Mouse (Mus musculus) right cerebral cortex, adult 18-20 months (tissue): ENCODE results near the gene Fam166b.
A peak's percentile ranks its signal among the peaks of the same experiment; 100 is the strongest.

Experiments
- DNase-seq: peaks from one replicate; pipeline ENCODE4 v3.0.0; 2022; ENCODE audit warnings: mixed read lengths

Fam166b gene

DNA sequence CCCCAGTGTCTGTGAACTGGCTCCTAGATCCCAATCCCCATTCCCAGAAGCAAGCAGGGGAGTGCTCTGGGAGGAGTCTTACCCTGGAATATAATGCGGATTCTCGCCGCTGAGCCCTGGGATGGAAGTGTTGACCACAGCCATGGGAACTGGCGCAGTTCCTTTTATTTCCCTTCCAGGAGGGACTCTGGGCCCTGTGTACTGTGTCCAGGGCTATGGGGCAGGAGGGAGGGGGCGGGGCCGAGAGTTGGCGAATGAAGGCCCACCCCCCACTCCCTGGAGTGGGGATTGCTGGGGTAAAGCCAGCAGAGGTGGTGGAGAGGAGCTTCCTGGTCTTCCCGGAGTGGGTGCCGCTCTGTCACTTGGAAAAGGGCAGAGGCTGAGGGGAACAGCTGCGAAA is at the start of gene Fam166b:
Fam166b (minus strand) TSS at position 189 of the 400 bp plus-strand sequence.
- no peak for DNase-seq

DNA sequence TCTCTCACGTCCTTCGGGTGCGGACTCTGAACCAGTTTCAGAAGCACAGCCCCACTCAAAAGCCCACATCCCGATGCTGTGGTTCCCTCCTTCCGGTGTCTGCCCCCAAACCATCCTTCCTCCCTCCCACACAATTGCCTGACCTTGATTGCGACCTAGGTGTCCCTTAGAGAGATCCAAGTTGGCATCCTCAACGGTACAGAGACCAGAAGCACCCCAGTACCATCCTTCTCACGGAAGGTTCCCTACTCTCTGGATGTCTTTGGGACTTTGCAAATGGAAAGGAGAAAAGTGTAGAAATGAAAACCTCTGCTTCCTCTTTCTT is 49.6 kb upstream of the Fam166b start:
- no peak for DNase-seq

DNA sequence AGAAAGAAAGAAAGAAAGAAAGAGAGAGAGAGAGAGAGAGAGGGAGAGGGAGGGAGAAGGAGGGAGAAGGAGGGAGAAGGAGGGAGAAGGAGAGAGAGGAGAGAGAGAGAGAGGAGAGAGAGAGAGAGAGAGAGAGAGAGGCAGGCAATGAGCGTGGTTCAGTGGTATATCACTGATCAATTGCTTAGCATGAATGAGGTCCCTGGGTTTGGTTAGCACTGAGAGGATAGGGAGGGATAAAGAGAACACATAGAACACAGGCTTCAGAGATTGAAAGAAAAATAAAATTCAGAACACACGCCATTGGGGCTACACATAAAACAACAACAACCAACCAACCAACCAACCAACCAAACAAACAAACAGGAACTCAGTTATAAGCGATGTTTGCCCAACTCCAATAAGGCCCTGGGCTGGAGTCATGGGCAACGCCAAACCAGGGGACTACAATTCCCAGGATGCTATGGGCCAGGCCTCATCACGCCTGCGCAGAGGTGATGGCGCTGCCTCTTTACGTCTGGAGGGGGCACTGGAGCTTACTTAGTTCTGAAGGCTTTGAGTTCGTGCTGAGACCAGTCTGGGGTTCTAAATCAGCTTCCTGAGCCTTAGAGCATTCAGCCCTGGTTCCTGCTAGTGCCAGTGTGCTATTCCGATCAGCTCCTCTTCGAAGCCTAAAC is 49.1 kb upstream of the Fam166b start:
- peak; percentile 90 for DNase-seq

DNA sequence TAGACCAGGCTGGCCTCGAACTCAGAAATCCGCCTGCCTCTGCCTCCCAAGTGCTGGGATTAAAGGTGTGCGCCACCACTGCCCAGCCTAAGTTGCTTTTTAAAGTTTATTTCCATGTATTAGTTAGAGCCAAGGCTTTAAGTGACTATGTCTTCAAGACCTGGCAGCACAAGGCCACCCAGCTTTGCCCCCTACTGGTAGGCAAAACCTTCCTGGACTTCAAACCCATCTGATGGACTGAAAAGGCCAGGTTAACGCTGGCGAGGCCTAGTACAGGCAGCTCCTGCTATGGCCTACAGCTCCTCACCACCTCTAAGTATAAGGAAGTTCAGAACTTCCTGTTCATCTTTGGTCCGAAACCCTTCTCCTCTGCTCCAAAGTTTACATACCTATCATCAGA is 47.7 kb upstream of the Fam166b start:
- DNase-seq: no peak

DNA sequence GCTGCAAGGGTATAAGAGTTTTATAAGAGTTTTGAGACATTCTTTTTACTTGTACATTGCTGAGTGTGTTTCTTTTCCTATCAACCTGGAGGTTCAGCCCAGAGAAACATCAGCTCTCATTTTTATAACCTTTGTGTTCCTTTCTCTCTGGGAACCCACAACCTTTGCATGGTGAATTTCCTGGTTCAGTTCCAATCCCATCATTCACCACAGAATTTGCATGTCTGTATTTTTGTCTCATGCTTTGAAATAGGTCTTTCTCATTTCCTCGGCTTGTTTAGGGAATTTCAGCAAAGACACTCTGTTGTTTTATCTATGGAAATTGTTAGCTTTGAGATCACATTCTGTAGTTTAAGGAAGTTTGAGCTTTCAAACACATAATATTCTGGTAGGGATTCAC is 44.7 kb upstream of the Fam166b start:
- no peak for DNase-seq

DNA sequence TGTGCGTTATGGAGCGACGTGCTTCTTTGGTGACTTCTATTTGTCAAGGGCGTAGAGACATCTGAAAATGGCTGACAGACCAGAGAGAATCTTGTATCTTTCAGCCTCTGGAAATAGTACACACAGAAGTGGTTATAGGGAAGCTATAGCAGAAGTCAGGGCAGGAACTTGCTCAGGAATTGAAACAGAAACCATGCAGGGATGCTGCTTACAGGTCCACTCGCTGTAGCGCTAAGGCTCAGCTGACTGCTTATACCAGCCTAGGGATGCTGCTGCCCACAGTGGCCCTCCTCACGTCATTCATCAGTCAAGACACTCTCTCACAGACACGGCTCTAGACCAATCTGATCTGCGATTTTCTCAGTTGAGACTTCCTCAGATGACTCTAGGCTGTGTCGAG is 41.4 kb upstream of the Fam166b start:
- no peak for DNase-seq

DNA sequence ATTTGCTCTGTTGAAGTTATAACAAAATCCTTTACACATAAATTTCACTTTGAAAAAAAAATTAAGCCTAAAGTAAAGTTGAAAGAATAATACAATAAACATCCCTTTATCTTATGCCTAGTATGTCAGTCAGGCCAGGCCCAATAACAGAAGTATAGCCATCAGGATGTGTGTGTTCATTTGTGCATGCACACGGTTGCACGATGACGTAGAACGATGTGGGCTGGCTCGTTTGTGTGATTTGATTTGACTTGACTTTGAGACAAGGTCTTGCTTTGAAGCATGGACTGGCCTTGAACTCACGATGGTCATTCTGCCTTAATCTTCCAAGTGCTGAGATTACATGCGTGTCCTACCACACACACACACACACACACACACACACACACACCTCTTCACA is 37.9 kb upstream of the Fam166b start:
- DNase-seq: no peak

DNA sequence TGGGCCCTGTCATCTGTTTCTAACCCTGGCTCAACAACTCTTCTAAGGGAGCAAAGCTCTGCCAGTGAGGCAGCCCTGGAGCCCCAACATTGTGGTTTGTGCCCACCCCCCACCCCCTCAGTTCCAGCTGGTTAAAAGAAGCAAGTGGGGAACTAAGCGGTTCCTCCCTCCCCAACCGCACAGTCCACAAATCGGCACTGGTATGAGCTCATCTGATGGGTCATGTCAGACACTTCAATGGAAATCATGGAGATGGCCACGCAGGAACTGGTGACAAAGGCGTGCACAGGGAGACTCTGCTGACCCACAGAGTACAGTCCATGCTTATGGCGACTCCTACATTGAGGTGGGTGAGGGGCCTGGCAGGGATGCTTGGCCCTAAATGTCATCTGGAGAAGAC is 37.0 kb upstream of the Fam166b start:
- no peak for DNase-seq

DNA sequence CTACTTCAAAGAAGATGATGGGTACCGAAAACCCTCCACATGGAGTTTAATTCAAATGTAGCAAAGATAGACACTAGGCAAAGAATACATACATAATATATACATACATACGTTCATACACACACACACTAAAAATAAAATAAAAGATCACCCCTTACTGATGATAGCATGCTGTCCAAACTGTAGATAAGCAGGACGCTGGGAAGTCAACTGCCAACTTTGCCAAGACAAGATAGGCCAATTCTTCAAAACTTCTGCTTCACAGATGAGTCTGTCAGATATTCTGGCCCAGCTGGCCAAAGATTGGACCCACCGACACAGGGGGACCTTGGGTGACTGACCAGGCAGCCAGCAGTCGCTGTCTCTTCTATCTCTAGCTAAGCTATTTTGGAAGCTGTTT is 34.2 kb upstream of the Fam166b start:
- DNase-seq: no peak

DNA sequence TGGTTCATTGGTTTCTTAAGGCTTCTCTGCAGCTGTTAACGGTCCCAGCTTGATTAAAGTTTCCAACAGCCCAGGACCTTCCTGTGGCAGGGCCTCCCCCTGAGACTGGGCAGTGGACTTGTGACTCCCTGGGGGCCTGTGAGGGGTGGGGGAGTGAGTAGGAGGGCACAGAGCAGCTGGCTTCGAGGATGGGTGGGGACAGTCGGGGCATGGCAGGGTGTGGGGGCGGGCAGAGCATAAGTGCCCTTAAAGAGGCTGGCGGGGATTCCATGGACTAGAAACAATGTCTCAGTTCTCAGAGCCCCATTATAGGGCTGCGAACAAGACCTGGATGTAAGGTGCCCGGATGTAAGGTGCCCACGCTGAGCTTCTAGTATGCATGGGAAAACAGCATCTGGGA is 28.2 kb upstream of the Fam166b start:
- DNase-seq: no peak

DNA sequence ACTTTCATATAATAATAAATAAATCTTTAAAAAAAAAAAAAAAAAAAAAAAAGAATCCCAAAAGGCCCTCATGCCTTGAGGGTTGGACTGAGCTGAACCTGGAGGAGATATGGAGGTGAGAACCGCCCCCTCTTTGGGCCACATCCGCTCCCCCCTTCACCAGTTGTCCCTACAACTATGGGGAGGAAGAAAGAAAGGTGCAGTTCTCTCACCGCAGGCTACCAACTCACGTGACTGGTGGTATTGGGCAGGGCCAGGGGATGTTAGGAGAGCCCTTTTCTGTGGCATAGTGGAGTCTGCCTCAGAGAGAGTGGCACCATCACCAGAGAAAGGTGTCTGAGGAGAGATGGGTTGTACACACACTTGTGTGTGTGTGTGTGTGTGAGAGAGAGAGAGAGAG is 27.5 kb upstream of the Fam166b start:
- no peak for DNase-seq

DNA sequence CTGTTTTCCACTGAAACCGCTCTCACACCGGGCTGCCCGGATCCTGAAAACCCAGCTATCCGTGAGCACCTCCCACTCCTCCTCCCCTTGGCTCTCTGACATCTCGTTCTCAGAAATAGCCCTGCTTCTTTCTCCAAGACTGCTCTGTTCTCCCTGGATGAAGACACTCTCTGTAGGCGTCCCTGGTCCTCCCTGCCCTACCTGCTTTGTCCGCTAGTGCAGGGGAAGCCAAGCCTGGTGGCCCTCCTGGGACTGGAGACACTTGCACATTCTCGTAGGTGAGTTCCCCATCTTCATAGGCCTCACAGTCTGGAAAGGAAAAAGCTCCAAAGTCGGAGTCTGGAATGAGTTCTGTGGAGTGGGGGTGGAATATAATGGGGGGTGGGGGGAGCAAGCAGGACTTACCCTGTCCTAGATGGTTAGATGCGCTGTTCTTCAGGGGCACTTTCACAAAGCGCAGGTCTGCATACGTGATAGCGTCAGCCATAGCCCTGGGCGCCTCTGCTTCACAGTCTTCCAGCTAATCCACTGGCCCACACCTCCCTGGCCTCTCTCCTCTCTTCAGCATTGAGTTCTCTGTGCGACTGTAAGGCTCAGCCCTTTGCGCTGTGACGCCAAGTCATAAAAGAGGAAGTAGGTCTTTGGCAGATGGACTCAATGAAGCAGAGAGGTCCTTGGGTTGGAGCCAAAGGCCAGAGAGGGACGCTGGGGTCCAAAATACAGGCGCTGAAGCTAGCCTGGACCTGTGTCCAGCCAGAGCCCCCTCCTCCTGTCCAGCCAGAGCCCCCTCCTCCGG is 25.3 kb upstream of the Fam166b start, which contains the start of gene Cd72:
Cd72 (minus strand) TSS at position 588 of the 796 bp plus-strand sequence.
- no peak for DNase-seq

DNA sequence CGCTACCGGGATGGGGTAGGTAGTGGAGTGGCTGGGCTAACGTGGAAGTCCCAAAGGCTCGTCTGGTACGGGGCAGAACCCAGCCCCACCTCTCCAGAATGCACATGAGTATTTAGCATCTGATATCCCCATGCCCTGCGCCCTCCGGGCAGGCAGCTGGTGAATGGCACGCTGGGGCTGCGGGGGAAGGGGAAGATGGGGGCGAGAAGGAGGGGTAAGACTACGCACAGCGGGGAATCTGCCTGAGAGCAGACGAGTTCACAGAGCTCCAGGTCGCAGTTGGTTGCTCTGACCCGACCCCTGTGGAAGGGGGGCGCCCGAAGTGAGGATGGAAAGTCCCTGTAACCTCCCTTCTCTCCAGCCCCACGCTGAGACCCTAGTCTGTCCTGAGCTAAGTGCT is 24.5 kb upstream of the Fam166b start:
- no peak for DNase-seq

DNA sequence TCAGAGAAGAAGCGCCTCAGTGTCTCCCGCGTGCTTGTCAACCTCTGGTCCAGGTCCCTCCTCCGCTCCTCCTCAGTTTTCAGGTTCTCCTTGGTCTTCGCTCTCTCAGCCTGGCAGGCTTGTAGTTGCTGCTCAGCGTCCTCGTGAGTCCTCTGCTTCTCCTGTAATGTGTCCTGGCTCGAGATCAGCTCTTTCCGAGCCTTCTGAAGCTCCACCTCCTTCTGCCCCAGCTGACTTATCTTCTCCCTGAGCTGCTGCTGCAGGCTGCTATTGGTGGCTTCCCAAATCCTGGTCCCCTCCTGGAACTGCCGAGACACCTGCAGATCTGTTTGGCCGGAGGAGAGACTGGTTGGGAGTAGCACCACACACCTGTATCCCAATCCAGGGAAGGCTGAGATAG is 23.4 kb upstream of the Fam166b start:
- no peak for DNase-seq

DNA sequence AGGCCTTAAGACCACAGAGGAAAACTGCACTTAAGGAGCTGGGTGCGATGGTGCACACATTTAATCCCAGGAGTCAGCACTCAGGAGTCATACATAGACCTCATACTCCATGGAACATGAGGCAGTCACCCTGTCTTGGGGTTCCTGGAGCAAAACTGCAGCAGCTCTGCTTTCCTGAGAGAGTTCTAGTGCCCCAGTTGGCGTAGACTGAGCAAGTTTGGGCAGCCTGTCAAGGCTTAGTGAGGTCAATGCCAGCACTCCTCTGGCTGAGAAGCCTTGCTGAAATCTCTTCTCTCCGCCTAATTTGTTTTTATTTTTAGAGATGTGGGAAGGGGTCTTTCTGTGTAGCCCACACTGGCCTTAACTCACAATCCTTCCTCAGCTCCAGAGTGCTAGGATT is 19.6 kb upstream of the Fam166b start:
- no peak for DNase-seq

DNA sequence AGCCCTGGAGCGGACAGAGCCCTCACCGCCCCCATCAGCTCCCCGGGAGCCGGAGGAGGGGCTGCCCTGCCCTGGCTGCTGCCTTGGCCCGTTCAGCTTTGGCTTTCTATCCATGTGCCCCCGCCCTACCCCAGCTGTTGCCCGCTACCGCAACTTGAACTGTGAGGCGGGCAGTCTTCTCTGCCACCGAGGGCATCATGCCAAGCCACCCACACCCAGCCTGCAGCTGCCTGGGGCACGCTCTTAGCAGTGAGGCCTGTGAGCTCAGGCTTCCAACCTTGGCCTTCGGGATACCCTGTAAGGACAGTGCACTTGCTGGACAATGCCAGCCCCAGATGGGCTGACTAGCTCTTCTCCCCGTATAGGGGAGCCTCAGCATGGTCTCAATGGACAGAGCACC is 18.3 kb upstream of the Fam166b start:
- no peak for DNase-seq

DNA sequence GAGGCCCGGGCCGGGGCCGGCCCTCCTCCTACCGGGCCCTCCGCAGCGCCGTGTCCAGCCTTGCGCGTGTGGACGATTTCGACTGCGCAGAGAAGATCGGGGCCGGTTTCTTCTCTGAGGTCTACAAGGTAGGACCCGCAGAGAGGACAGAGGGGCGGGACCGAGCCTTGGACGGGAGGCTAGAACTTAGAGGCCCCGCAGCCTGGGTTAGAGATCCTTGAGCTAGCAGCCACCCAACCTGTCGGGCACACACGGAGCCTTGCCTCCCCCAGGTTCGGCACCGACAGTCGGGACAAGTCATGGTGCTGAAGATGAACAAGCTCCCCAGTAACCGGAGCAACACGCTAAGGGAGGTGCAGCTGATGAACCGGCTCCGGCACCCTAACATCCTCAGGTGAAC is 14.6 kb upstream of the Fam166b start:
- DNase-seq: no peak

DNA sequence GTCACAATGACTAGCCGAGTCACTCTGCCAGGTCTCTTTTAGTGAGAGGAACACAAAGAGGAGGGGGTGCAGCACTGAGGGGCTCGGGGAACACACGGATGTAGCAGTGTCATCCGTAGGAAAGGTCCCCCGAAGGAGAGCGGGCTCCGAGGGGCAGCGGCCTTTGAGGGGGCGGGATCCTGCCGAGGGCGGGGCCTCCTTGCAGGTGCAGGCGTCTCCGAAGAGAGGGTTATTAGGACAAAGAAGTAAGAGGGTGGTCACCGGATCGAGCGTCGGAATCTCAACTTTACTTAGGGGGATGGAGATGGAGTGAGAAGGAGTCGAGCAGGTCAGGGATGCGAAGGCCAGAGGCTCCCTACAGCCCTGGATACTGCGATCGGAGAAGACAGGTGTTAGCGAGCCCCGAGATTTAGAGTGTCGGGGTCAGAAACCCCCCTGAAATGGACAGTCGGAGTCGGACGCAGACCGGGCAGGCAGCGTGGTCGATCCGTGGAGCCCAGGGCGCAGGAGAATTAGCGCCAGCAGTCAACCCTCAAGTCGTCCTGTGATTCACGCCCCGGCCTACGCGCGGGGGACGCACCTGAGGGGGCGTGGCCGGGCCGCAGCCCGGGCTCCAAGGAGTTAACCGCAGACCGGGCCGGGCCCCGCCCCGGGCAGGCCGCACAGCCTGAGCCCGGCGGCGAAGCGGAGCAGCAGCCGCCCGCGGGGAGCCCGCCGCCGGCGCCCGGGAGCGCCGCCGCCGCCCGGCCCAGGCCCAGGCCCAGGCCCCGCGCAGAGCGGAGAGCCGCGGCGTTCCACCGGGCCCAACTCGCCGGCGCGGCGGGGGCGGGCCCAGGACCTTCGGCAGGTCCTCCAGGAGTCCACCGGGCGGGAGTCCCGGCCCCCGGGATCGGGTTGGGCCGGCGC is 13.8 kb upstream of the Fam166b start:
- DNase-seq: peak; percentile 77

DNA sequence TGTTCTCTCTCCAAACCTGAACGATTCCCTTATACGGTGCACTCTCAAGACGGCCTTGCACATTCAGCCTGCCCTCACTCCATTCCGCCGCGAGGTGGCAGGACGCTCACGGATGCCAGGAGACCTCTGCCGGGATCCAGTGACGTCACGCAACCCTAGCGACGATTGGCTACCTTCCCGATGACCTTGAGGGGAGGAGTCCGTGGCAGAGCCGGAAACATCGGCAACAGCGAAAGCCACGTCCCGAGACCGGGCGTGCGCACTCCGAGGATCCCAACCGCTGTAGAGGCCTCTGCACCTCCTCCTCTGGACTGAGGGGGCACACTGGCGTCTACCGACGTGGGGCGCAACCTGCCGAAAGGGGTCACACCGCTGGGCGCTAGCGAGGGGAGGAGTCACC is 13.1 kb upstream of the Fam166b start:
- peak; percentile 99 for DNase-seq

DNA sequence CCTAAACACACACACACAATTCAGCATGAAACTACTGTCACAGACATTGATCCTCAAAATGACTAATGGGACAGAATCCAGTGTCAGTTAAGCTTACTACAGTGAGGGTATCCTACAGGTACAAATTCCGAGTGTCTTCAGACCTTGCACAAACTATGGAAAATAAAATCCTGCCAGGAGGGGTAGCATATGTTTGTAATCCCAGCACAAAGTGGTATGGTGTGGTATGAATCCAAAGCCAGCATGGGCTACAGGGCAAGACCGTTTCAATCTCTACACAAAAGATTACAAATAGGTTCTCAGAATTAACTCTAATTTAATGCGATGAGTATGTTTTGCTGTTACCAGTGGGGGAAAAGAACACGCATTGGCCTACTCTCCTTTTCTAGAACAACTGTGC is 12.7 kb upstream of the Fam166b start, which contains the start of gene Tesk1:
Tesk1 (plus strand) TSS at position 301 of the 400 bp plus-strand sequence.
- no peak for DNase-seq

DNA sequence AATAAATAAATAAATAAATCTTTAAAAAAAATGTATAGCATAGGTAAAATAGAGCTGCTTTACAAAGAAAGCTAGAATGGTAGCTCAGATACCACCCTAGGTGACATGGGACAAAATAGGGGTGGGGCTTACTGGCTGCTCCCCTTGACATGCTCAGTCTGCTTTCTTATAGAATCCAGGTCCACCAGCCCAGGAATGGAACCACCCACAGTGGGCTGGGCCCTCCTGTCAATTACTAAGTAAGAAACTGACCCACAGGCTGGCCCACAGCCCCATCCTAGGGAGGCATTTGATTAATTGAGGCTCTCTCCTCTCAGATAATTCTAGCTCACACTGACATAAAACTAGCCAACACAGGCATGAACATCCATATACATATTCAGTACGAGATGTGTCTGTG is 3.9 kb upstream of the Fam166b start:
- DNase-seq: no peak

DNA sequence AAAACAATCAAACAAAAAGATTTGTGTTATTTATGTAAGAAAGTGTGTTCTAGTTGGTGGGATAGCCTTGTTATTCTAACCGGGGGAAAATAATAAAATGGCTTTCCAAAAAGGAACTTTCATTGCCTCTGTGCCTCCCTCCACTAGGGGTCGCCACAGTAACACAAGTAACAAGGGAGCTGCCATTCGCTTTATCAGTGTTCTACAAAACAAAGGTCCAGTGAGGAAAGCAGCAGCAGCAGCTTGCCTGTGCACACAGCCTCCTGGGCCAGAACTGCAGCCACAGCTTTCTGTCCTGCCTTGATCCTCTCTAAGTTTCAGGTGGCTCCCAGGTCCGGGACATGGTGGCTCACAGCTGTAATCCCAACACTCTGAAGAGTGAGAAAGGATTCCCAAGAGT is 2.8 kb upstream of the Fam166b start:
- peak; percentile 84 for DNase-seq

DNA sequence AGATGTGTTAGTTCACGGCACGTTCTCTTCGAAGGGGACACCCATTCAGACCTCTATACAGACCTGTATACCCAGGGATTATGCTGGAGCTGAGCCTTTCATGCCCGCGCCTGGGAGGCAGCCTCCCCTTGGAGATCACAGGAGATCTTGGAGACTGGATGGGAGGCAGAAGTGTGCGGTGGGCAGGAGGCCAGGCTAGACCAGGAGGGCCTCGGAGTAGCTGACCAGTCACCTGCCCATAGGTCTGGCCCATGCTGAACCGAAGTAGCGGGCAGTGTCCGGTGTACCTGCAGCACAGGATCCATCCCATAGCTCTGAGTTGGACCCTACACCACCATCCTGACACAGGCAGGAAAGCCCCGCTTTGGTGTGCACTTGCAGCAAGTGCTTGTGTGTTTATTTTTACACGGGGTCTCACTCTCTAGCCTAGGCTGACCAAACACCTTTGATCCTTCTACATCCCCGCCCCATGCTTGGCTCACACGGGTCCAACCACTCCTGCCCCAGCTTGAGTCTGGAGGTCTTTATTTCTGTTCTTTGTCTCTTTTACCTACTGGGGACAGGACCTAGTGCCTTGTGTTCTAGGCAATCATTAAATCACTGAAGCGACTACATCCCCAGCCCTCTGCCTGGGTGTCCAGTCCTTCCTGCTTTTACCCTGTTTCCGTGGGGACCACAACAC is 613 bp downstream of the Fam166b start:
- no peak for DNase-seq
